Mouse (Mus musculus) urinary bladder, postnatal 36 days (tissue): ENCODE measurements around the gene Dop1b.
A peak's percentile ranks its signal among the peaks of the same experiment; 100 is the strongest.

ENCODE experiments used
- DNase-seq, 2 experiments: peaks; one replicate each; pipeline ENCODE4 v3.0.0; 2022; ENCODE audit warnings: low spot score in 2 of 2, mixed read lengths in 1 of 2

Dop1b gene

GRCm38 (mm10) chr16:93829526-93829925 is 117.8 kb downstream of the Dop1b start:
- DNase-seq, result no peak

GRCm38 (mm10) chr16:93830071-93830470 is 118.4 kb downstream of the Dop1b start:
- DNase-seq, result no peak

GRCm38 (mm10) chr16:93830916-93831315 is 119.2 kb downstream of the Dop1b start:
- no peak for DNase-seq

GRCm38 (mm10) chr16:93831627-93832395 is 120.1 kb downstream of the Dop1b start, which contains the start of gene Morc3:
TSS of gene Morc3 (plus strand) at chr16:93832121.
- DNase-seq, result peak; percentile 100

- DNase-seq, result peak; percentile 31 to 48
Measured at GRCm38 (mm10) chr16:93832451-93833276, 121.0 kb downstream of the Dop1b start.

- DNase-seq, result no peak
Measured at GRCm38 (mm10) chr16:93833551-93833950, 121.8 kb downstream of the Dop1b start.

- no peak for DNase-seq
Measured at GRCm38 (mm10) chr16:93834076-93834475, 122.4 kb downstream of the Dop1b start.

- DNase-seq, result no peak
Measured at GRCm38 (mm10) chr16:93839049-93839448, 127.3 kb downstream of the Dop1b start.

- DNase-seq, result no peak
Measured at GRCm38 (mm10) chr16:93850527-93850926, 138.8 kb downstream of the Dop1b start.

- no peak for DNase-seq
Measured at GRCm38 (mm10) chr16:93859967-93860366, 148.3 kb downstream of the Dop1b start.
